Mouse (Mus musculus) liver, adult (tissue): ENCODE results near the gene Mov10.

ENCODE experiments used
- GATA4 ChIP-seq: IDR thresholded peaks from 2 replicates; pipeline ENCODE4 v1.6.1; 2014; ENCODE audit warnings: mild to moderate bottlenecking, low read length; ENCODE audit not compliant: insufficient replicate concordance

Gene Mov10

GRCm38 (mm10) chr3:104790401-104790937 lies 27.9 kb downstream of the Mov10 start:
- TF ChIP-seq GATA4, result no peak

- TF ChIP-seq GATA4, result no peak
Measured at GRCm38 (mm10) chr3:104789822-104790221, 28.5 kb downstream of the Mov10 start.

DNA sequence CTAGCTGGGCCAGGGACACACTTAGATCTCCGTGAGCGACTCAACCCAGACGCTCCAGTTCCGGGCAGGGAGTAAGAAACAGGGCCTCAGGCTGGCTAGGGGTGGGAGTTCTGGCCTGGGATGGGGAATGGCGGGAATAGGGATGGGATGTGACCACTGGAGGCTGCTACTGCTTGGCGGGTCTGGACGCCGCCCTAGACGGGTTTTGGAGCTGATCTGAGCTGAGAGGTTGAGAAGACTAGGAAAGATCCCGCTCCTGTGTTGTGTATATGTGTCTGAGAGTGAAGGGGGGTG lies 29.1 kb downstream of the Mov10 start:
- TF ChIP-seq GATA4, result no peak

GRCm38 (mm10) chr3:104788561-104789311 lies 29.6 kb downstream of the Mov10 start:
- TF ChIP-seq GATA4, result peak; percentile 48; the same call in 1 of the 2 replicates

- no peak for TF ChIP-seq GATA4
Measured at GRCm38 (mm10) chr3:104788075-104788474, 30.3 kb downstream of the Mov10 start, which contains the start of gene Rhoc. TSS of gene Rhoc (plus strand) at chr3:104788375.

DNA sequence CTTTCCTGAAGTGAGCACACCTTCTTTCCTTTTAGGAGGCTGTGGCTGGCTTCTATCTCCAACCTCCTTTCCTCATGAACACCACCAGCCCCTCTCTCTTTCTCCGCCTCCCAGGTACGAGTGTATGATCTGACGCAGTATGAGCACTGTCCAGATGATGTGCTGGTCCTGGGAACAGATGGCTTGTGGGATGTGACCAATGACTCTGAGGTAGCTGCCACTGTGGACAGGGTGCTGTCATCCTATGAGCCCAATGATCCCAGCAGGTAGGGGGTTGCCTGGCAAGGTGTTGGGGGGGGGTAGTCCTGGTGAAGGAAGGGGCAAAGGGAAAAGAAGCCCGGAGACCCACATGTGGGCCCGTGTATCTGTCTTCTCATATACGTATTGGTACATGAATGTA lies 33.1 kb downstream of the Mov10 start:
- no peak for TF ChIP-seq GATA4

DNA sequence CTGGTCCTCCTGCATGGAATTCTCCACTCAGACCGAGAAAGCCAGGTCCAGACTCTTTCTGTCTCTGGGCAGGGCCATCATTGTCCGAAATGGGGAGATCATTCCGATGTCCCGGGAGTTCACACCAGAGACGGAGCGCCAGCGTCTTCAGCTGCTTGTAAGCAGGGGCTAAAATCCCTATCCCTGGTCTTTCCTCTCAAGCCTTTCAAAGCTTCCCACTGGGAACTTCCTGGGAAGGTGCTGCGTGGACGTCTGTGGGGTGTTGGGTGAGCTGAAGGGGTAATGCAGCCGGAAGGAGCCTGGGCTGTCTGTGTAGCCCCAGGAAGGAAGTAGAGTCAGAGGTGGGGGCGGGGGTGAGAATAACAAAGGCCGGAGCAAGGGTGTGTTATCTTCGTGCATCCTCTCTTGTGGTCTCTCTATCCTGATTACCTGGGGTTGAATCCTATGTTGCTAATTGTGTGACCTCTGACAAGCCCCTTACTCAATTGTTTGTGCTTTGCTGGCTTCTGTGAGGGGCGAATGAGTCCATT lies 34.3 kb downstream of the Mov10 start:
- no peak for TF ChIP-seq GATA4

DNA sequence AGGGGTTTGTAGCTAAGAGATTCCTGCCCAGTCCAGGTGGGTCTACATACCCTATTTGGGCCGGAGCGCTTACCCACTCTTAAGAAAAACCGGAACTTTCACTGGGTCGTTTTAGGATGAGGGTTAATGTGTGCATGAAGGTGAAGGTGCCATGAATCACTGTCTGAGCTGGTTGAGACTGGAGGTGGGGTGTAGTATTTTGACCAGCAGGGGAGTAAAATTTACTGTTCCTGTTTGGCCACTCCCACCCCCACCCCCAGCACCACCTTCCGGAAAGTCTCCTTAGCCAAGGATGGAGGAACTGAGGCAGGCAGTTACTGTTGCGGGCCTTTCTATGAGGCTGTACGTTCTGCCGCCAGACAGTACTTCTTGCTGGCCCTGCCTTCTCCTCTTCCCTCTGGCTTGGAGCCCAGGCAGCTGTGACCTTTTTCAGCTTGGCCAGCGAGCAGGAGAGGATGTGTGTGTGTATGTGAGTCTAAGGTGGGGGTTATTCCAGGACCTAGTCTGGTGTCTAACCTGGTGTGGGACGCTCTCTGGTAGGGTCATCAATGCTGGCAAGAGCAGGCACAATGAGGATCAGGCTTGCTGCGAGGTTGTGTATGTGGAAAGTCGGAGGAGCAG lies 36.2 kb downstream of the Mov10 start:
- TF ChIP-seq GATA4, result no peak

DNA sequence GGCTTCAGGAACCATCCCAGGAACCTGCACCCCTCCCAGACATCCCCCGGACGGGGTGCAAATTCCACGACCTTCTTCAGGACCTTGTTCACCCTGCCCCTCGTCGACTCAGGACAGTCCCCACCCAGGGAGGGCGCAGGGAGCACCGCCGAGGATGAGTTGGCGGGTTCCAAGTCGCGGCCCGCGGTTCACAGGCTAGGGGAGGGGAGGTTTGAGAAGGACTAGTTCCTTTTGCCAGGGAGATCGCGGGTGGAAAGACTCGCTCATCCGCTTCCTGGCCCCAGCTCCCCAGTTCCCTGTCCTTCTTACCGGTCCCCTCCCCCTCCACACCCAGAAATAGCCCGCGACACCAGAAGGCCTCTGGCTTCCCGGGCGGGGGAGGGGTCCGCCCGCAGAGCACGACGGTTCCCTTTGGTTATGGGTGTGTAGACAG lies 36.9 kb downstream of the Mov10 start, which contains the start of gene Fam19a3:
Gene Fam19a3 (minus strand): TSS at position 370 of the 433 bp plus-strand sequence.
- TF ChIP-seq GATA4, result no peak

- no peak for TF ChIP-seq GATA4
Measured at GRCm38 (mm10) chr3:104780561-104781420, 37.6 kb downstream of the Mov10 start, which contains the start of gene Ppm1j. TSS of gene Ppm1j (plus strand) at chr3:104781056.

DNA sequence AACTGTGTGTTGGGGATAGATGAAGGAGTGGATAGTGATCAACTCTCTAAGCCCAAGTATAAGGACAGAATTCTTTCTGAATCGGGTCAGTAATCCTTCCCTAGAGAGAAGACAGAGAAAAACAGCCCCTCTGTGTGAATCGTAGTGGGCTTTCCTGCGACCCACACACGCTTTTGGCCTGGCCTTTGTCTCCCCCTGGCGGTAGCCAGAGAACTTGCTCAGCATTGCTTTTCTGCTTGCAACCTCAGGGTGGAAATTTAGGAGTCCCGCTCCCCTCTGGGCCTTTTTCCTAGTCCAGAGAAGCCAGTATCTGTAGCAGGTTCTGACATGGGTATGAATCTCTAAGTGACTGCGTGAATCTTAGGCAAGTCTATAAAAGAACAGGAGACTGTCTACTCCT lies 38.4 kb downstream of the Mov10 start:
- no peak for TF ChIP-seq GATA4

- TF ChIP-seq GATA4, result no peak
Measured at GRCm38 (mm10) chr3:104777342-104777741, 41.0 kb downstream of the Mov10 start.

GRCm38 (mm10) chr3:104773301-104773700 lies 45.1 kb downstream of the Mov10 start:
- no peak for TF ChIP-seq GATA4

- no peak for TF ChIP-seq GATA4
Measured at GRCm38 (mm10) chr3:104771460-104771859, 46.9 kb downstream of the Mov10 start.

GRCm38 (mm10) chr3:104770918-104771317 lies 47.4 kb downstream of the Mov10 start:
- no peak for TF ChIP-seq GATA4
